8 mouse cellular contexts compared by ENCODE assay signal in genomic region chr4:149698197-149698821, GRCm38 (mm10). TPM values are rescaled to one million over a fixed set of nuclear protein-coding genes. Genes with fewer than 3 reads are reported as not detected.
DNase-seq lines count a peak whose midpoint lies in the region; ATAC-seq and TF ChIP-seq lines count a peak whose summit lies in the region.

No protein-coding gene starts in this region.

- under 1% methylated on average over 35 of the region's 35 CpGs for WGBS in embryonic facial prominence, embryonic 11.5 days
- 1% methylated on average over 35 of the region's 35 CpGs for WGBS in heart, embryonic 10.5 days
- 1% methylated on average over 35 of the region's 35 CpGs for WGBS in lung, adult 2 months
- under 1% methylated on average over 35 of the region's 35 CpGs for WGBS in neural tube, embryonic 13.5 days

- H3K4me1 ChIP-seq in embryonic facial prominence, embryonic 11.5 days (ENCODE audit: control insufficient read depth, insufficient read depth, low read length) = no peaks in the 10 kb centered on the region
- peaks cover 42% of the 10 kb centered on the region for H3K4me1 ChIP-seq in heart, embryonic 10.5 days
- peaks cover 4% of the 10 kb centered on the region for H3K4me1 ChIP-seq in lung, adult 2 months (ENCODE audit: control insufficient read depth, insufficient read depth, low read length)
- peaks cover 19% of the 10 kb centered on the region for H3K4me1 ChIP-seq in neural tube, embryonic 13.5 days (replicated peaks)

- H3K4me3 ChIP-seq in embryonic facial prominence, embryonic 11.5 days (ENCODE audit: low read depth, low read length) = peak overlapping the region; percentile 40
- H3K4me3 ChIP-seq in heart, embryonic 10.5 days = peak overlapping the region; percentile 68
- peak overlapping the region; percentile 55 for H3K4me3 ChIP-seq in lung, adult 2 months (replicated peaks; ENCODE audit: extremely low read depth, low read depth, low read length)
- peak overlapping the region; percentile 42 for H3K4me3 ChIP-seq in neural tube, embryonic 13.5 days

- peak; percentile 84 for DNase-seq in 416B (ENCODE audit: low read depth)
- peak; percentile 65 for DNase-seq in Muller cell, postnatal 12 days (ENCODE audit: inconsistent ontology term)
- peak; percentile 78 for DNase-seq in embryonic facial prominence, embryonic 11.5 days (ENCODE audit: low spot score)
- peak; percentile 83 for DNase-seq in heart, embryonic 10.5 days (ENCODE audit: low spot score)
- peak; percentile 33 to 54 for DNase-seq in kidney, adult 8-10 months
- DNase-seq in lung, adult 2 months = peak; percentile 54
- peak; percentile 55 to 75 for DNase-seq in thymus, adult 18-20 months

- H3K27me3 ChIP-seq in embryonic facial prominence, embryonic 11.5 days (ENCODE audit: control insufficient read depth, insufficient read depth, low read length) = peaks cover 12% of the 10 kb centered on the region
- peaks cover 34% of the 10 kb centered on the region for H3K27me3 ChIP-seq in heart, embryonic 10.5 days (ENCODE audit: insufficient read depth, poor library complexity, severe bottlenecking)
- H3K27me3 ChIP-seq in neural tube, embryonic 13.5 days = peaks cover 33% of the 10 kb centered on the region; the same call in 1 of the 2 replicates

- no peaks in the 10 kb centered on the region for H3K9me3 ChIP-seq in embryonic facial prominence, embryonic 11.5 days (replicated peaks; ENCODE audit: control insufficient read depth, low read length)
- no peaks in the 10 kb centered on the region for H3K9me3 ChIP-seq in heart, embryonic 10.5 days
- no peaks in the 10 kb centered on the region for H3K9me3 ChIP-seq in neural tube, embryonic 13.5 days

- peak overlapping the region; percentile 64 for H3K9ac ChIP-seq in embryonic facial prominence, embryonic 11.5 days (replicated peaks; ENCODE audit: low read length)
- H3K9ac ChIP-seq in neural tube, embryonic 13.5 days = peak overlapping the region; percentile 66

- peak; percentile 68; the same call in 1 of the 2 replicates for TF ChIP-seq POLR2A in lung, adult 2 months (IDR thresholded peaks at IDR 0.05; ENCODE audit: borderline replicate concordance, extremely low read depth, low read depth, low read length)

- peak; percentile 67 for TF ChIP-seq CTCF in lung, adult 2 months (IDR thresholded peaks at IDR 0.05; ENCODE audit: insufficient read depth, low read length)

- H3K4me2 ChIP-seq in embryonic facial prominence, embryonic 11.5 days (ENCODE audit: low read depth, low read length) = peak overlapping the region; percentile 87
- peak overlapping the region; percentile 71 for H3K4me2 ChIP-seq in neural tube, embryonic 13.5 days

- H3K27ac ChIP-seq in embryonic facial prominence, embryonic 11.5 days (replicated peaks; ENCODE audit: low read depth, low read length) = no peak overlapping the region
- peak overlapping the region; percentile 80 for H3K27ac ChIP-seq in heart, embryonic 10.5 days
- H3K27ac ChIP-seq in neural tube, embryonic 13.5 days (replicated peaks) = no peak overlapping the region

- no peaks in the 10 kb centered on the region for H3K36me3 ChIP-seq in embryonic facial prominence, embryonic 11.5 days (replicated peaks; ENCODE audit: control insufficient read depth, insufficient read depth, low read depth, low read length)
- no peaks in the 10 kb centered on the region for H3K36me3 ChIP-seq in heart, embryonic 10.5 days
- H3K36me3 ChIP-seq in neural tube, embryonic 13.5 days = no peaks in the 10 kb centered on the region

- peak; percentile 59 for ATAC-seq in embryonic facial prominence, embryonic 11.5 days (replicated peaks; ENCODE audit: insufficient number of reproducible peaks, low FRiP score, low TSS enrichment, low read depth)
- ATAC-seq in neural tube, embryonic 13.5 days (ENCODE audit: low read depth) = peak; percentile 85

RNA-seq across cellular contexts. Expression of gene Pik3cd, which starts 4.1 kb away (rescaled TPM):
- 4.2 and 4.5 TPM in 2 replicates for polyA plus RNA-seq in embryonic facial prominence, embryonic 11.5 days (2014; fragmentation: Nextera tagmentation; extraction: Ambion mirVana)
- polyA plus RNA-seq in heart, embryonic 10.5 days (2016; fragmentation: Nextera tagmentation; extraction: Ambion mirVana) = 3.4 and 4.8 TPM in 2 replicates
- 14.6 and 19.3 TPM in 2 replicates for polyA plus RNA-seq in lung, adult 2 months (2012; rRNA removed)
- 17.8 and 20.0 TPM in 2 replicates for polyA plus RNA-seq in neural tube, embryonic 13.5 days (2015; fragmentation: Nextera tagmentation; extraction: Ambion mirVana)

RNA-seq across cellular contexts. Expression of gene Tmem201, which starts 39.5 kb away (rescaled TPM):
- polyA plus RNA-seq in embryonic facial prominence, embryonic 11.5 days (2014; fragmentation: Nextera tagmentation; extraction: Ambion mirVana) = 17.5 and 19.8 TPM in 2 replicates
- 43.1 and 54.0 TPM in 2 replicates for polyA plus RNA-seq in heart, embryonic 10.5 days (2016; fragmentation: Nextera tagmentation; extraction: Ambion mirVana)
- polyA plus RNA-seq in lung, adult 2 months (2012; rRNA removed) = 34.0 TPM in 2 replicates
- 41.1 and 41.4 TPM in 2 replicates for polyA plus RNA-seq in neural tube, embryonic 13.5 days (2015; fragmentation: Nextera tagmentation; extraction: Ambion mirVana)
